Mouse (Mus musculus) lung, postnatal 0 days (tissue): ENCODE data around the gene Dnase1l3.

Experiments
- CTCF ChIP-seq: IDR thresholded peaks from 2 replicates; pipeline ENCODE4 v1.5.1; 2016; ENCODE audit warnings: antibody characterized with exemption, mild to moderate bottlenecking
- EP300 ChIP-seq: IDR thresholded peaks from 2 replicates; pipeline ENCODE4 v1.6.1; 2016; ENCODE audit warnings: antibody characterized with exemption, mild to moderate bottlenecking, control low read depth

DNA sequence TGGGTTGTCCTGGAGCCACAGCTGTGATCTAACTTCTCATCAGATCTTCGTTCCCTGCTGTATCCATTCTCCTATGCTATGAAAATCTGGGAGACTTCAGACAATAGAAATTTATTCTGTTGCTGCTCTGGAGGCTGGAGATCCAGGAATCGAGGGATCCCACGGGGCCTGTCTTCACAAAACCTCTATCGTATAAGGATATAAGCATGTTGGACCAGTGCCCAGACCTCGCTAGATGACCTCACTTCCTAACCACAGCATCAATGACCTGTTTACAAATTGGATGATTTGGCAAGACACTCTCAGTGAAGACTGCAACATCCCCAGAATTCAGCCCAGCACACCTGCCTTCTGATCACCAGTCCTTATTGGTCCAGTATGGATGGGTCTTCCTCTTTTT lies 32.7 kb downstream of the Dnase1l3 start:
- TF ChIP-seq EP300, result no peak
- TF ChIP-seq CTCF, result no peak
